Mouse (Mus musculus): ENCODE data around the gene Rps6kb2.

The Rps6kb2 gene

DNA sequence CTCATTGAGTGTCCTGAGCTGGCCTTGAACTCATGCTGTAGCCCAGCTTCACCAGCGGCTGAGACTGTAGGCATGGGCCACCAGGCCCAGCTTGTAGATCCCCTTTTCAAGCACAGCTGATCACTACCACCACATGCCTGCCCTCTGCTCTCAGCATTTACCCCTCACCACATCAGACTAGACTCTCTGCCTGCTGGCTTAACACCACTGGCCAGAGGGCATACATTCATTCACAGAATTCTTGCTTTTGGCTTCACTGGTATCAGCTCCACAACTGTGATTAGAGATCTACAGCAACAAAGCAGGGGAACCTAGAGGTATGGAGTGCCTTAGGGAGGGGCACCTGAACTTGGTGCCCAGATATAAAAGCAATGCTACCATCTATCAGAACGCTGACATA lies 42.7 kb downstream of the Rps6kb2 start:
- DNase-seq (ENCODE audit: extremely low spot score, low spot score): no peak

GRCm38 (mm10) chr19:4119716-4120487 lies 43.3 kb downstream of the Rps6kb2 start:
- no peak for DNase-seq (ENCODE audit: extremely low spot score, low spot score)

DNA sequence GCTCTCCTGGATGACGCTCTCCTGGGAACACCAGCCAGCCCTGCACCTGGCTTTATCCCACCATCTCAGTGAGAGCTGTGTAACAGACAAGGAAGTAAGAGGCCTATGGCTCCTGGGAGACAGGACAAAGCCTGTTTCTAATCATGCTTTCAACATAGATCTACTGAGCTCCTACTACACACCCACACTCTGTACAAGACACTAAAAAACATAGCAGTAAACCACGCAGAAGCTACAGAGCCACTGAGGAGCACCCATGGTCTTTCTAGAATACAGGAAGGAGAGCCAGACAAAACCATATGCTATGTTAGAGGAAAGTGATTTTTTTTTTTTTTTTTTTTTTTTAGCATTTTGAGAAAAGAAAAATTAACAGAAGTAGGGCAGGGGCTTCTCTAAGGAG lies 44.8 kb downstream of the Rps6kb2 start:
- DNase-seq (ENCODE audit: extremely low spot score, low spot score): no peak

GRCm38 (mm10) chr19:4117006-4117405 lies 46.1 kb downstream of the Rps6kb2 start:
- DNase-seq (ENCODE audit: extremely low spot score, low spot score): no peak

GRCm38 (mm10) chr19:4115816-4116215 lies 47.3 kb downstream of the Rps6kb2 start:
- DNase-seq (ENCODE audit: extremely low spot score, low spot score): no peak

DNA sequence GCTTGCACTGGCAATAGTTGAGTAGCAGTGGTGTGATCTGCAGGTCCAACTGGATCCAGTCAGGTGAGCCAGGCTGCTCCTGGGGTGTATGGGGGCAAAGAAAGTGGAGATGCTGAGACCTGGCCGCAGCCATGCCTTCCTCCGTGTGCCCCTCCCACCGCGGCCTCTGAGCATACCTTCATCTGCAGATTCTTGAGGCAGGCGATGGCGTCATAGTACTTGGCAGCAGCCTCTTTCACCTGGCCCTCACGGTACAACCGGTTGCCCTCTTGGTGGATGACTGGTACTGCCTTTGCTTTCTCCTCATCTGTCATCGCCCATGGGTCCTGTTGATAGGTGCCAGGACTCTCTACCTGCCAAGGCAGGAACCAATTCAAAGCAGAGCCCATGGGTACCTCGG lies 48.0 kb downstream of the Rps6kb2 start:
- no peak for DNase-seq (ENCODE audit: extremely low spot score, low spot score)

GRCm38 (mm10) chr19:4114551-4114950 lies 48.6 kb downstream of the Rps6kb2 start:
- DNase-seq (ENCODE audit: extremely low spot score, low spot score): no peak

GRCm38 (mm10) chr19:4113806-4114230 lies 49.3 kb downstream of the Rps6kb2 start:
- no peak for DNase-seq (ENCODE audit: extremely low spot score, low spot score)

- DNase-seq (ENCODE audit: extremely low spot score, low spot score): no peak
Observed at GRCm38 (mm10) chr19:4113186-4113805, 49.9 kb downstream of the Rps6kb2 start.

- no peak for DNase-seq (ENCODE audit: extremely low spot score, low spot score)
Observed at GRCm38 (mm10) chr19:4112063-4112960, 50.8 kb downstream of the Rps6kb2 start.

DNA sequence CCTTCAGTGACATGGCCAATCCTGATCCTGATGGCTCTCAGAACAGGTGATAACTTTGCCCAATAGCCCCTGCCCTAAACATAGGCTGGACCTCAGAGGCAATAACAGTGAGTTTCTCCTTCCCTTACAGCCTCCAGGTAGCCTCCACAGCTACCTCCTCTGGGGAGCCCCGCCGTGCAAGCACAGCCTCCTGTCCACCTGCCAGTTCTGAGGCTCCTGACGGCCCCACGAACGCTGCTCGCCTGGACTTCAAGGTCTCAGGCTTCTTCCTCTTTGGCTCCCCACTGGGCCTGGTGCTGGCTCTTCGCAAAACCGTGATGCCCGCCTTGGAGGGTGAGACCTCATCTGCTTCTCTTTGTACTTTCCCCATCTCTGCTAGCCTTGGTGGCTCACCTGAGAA lies 54.6 kb downstream of the Rps6kb2 start:
- DNase-seq (ENCODE audit: extremely low spot score, low spot score): no peak

DNA sequence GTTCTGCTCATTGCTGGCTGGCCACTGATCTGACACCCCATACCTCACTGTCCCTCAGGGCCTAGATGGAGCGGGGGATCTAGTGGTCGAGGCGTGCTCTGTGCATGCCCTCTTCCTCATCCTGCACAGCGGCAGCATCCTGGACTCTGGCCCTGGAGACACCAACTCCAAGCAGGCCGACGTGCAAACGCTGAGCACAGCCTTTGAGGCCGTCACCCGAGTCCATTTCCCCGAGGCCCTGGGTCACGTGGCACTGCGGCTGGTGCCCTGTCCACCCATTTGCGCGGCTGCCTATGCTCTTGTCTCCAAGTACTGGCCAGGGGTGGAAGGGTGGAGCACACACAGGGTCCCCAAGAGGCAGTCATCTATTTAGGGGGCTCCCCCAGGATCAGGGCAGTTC lies 56.5 kb downstream of the Rps6kb2 start:
- no peak for DNase-seq (ENCODE audit: extremely low spot score, low spot score)

- DNase-seq (ENCODE audit: extremely low spot score, low spot score): no peak
Observed at GRCm38 (mm10) chr19:4104675-4105194, 58.4 kb downstream of the Rps6kb2 start.

Data from neural tube, embryonic 10.5 days (tissue).